Mouse (Mus musculus) CH12.LX (cell line): Measurements from ENCODE around the gene Gne. TPM values are rescaled to one million over a fixed set of nuclear protein-coding genes. Genes with fewer than 3 reads are reported as not detected.

Source experiments
- DNase-seq: peaks from one replicate; pipeline ENCODE4 v3.0.0-alpha.2; 2013; ENCODE audit errors: extremely low read depth
- H3K27ac ChIP-seq: 2 replicates; pipeline ENCODE4 v1.5.1; 2012; ENCODE audit warnings: low read depth, mild to moderate bottlenecking, control low read depth, moderate library complexity; ENCODE audit not compliant: insufficient read depth
- H3K27me3 ChIP-seq: replicated peaks from 2 replicates; pipeline ENCODE3; 2012; ENCODE audit warnings: inconsistent platforms
- H3K36me3 ChIP-seq, 2 experiments: replicated peaks in 1 of 2; 2 replicates each; pipeline versions ENCODE3 to v1.6.1; 2012; ENCODE audit warnings: inconsistent platforms in 1 of 2, low read length in 1 of 2, mild to moderate bottlenecking in 1 of 2, mixed read lengths in 1 of 2, moderate library complexity in 1 of 2; ENCODE audit not compliant: control insufficient read depth in 1 of 2, insufficient read depth in 1 of 2
- H3K4me1 ChIP-seq, 2 experiments: 2 replicates each; pipeline ENCODE4 v1.6.1; 2012; ENCODE audit warnings: inconsistent platforms in 1 of 2, moderate library complexity in 1 of 2; ENCODE audit not compliant: insufficient read depth in 2 of 2, control insufficient read depth in 1 of 2
- H3K4me2 ChIP-seq: 2 replicates; pipeline ENCODE4 v1.6.1; 2012; ENCODE audit warnings: low read depth, mild to moderate bottlenecking, control low read depth; ENCODE audit not compliant: poor library complexity, insufficient read depth, severe bottlenecking
- H3K4me3 ChIP-seq, 3 experiments: fragments of 150-350 bp in 1 of 3; sonication (generic) in 1 of 3; replicated peaks in 1 of 3; 2 replicates each; pipeline versions ENCODE3 to v1.5.1; 2011 to 2012; ENCODE audit warnings: low read depth in 2 of 3, low read length in 2 of 3, mild to moderate bottlenecking in 2 of 3, moderate library complexity in 2 of 3, control low read depth in 1 of 3, improper control_type of control experiment in 1 of 3, inconsistent platforms in 1 of 3, mixed read lengths in 1 of 3; ENCODE audit not compliant: poor library complexity in 1 of 3
- H3K79me2 ChIP-seq: replicated peaks from 2 replicates; pipeline ENCODE4 v1.6.1; 2012; ENCODE audit warnings: mild to moderate bottlenecking, moderate library complexity; ENCODE audit not compliant: control insufficient read depth, poor library complexity, insufficient read depth, severe bottlenecking; ENCODE audit errors: extremely low read depth
- H3K9ac ChIP-seq: 2 replicates; pipeline ENCODE4 v1.6.1; 2012; ENCODE audit warnings: low read depth, mild to moderate bottlenecking, control low read depth, moderate library complexity; ENCODE audit not compliant: insufficient read depth
- H3K9me3 ChIP-seq: replicated peaks from 2 replicates; pipeline ENCODE3; 2012; ENCODE audit warnings: low read length, inconsistent platforms, mixed read lengths
- BHLHE40 ChIP-seq: IDR thresholded peaks from 2 replicates; pipeline ENCODE4 v1.6.1; 2011; ENCODE audit warnings: mild to moderate bottlenecking, low read depth, low read length, improper control_type of control experiment
- CHD1 ChIP-seq: IDR thresholded peaks from 2 replicates; pipeline ENCODE4 v1.6.1; 2012; ENCODE audit warnings: low read depth, low read length, improper control_type of control experiment, inconsistent platforms
- CTCF ChIP-seq, 2 experiments: IDR thresholded peaks in 1 of 2; conservative IDR thresholded peaks in 1 of 2; 2 replicates each; pipeline ENCODE4 v1.5.1; 2011 to 2012; ENCODE audit warnings: low read depth in 2 of 2, low read length in 2 of 2, improper control_type of control experiment in 1 of 2, inconsistent platforms in 1 of 2, mild to moderate bottlenecking in 1 of 2, moderate library complexity in 1 of 2
- E2F4 ChIP-seq: IDR thresholded peaks from 2 replicates; pipeline ENCODE4 v1.6.1; 2011; ENCODE audit warnings: low read depth, low read length, improper control_type of control experiment; ENCODE audit not compliant: insufficient replicate concordance
- ELF1 ChIP-seq: IDR thresholded peaks from 2 replicates; pipeline ENCODE4 v1.6.1; 2014; ENCODE audit warnings: low read depth, mild to moderate bottlenecking, inconsistent platforms, low read length, improper control_type of control experiment
- EP300 ChIP-seq: IDR thresholded peaks from 2 replicates; pipeline ENCODE4 v1.6.1; 2011; ENCODE audit warnings: low read length, improper control_type of control experiment
- GABPA ChIP-seq: IDR thresholded peaks from 2 replicates; pipeline ENCODE4 v1.6.1; 2012; ENCODE audit warnings: low read depth, low read length, improper control_type of control experiment, inconsistent platforms; ENCODE audit not compliant: insufficient replicate concordance
- HCFC1 ChIP-seq: IDR thresholded peaks from 2 replicates; pipeline ENCODE4 v1.6.1; 2012; ENCODE audit warnings: low read depth, mild to moderate bottlenecking, inconsistent platforms, low read length, improper control_type of control experiment
- IRF4 ChIP-seq: IDR thresholded peaks from 2 replicates; pipeline ENCODE4 v1.6.1; 2014; ENCODE audit warnings: low read depth, mild to moderate bottlenecking, inconsistent platforms, low read length, improper control_type of control experiment
- JUN ChIP-seq: IDR thresholded peaks from 2 replicates; pipeline ENCODE4 v1.6.1; 2011; ENCODE audit warnings: low read depth, mild to moderate bottlenecking, low read length, improper control_type of control experiment, moderate library complexity; ENCODE audit not compliant: insufficient read depth
- JUND ChIP-seq: conservative IDR thresholded peaks from 2 replicates; pipeline ENCODE4 v1.6.1; 2011; ENCODE audit warnings: low read depth, low read length, improper control_type of control experiment
- KAT2A ChIP-seq: IDR thresholded peaks from 2 replicates; pipeline ENCODE4 v1.6.1; 2012; ENCODE audit warnings: low read length, improper control_type of control experiment, inconsistent platforms; ENCODE audit not compliant: insufficient replicate concordance
- MAFK ChIP-seq: IDR thresholded peaks from 2 replicates; pipeline ENCODE4 v1.6.1; 2011; ENCODE audit warnings: low read length, improper control_type of control experiment; ENCODE audit not compliant: insufficient replicate concordance
- MAX ChIP-seq: IDR thresholded peaks from 2 replicates; pipeline ENCODE4 v1.6.1; 2011; ENCODE audit warnings: low read length, improper control_type of control experiment
- MAZ ChIP-seq: IDR thresholded peaks from 2 replicates; pipeline ENCODE4 v1.6.1; 2012; ENCODE audit warnings: low read depth, mild to moderate bottlenecking, inconsistent platforms, low read length, improper control_type of control experiment, moderate library complexity
- MXI1 ChIP-seq: IDR thresholded peaks from 2 replicates; pipeline ENCODE4 v1.6.1; 2011; ENCODE audit warnings: mild to moderate bottlenecking, low read depth, low read length, improper control_type of control experiment
- MYC ChIP-seq: IDR thresholded peaks from 2 replicates; pipeline ENCODE4 v1.6.1; 2011; ENCODE audit warnings: low read depth, mild to moderate bottlenecking, improper control_type of control experiment, low read length
- NRF1 ChIP-seq: IDR thresholded peaks from 2 replicates; pipeline ENCODE4 v1.6.1; 2014; ENCODE audit warnings: low read depth, mild to moderate bottlenecking, inconsistent platforms, low read length, improper control_type of control experiment, moderate library complexity
- PAX5 ChIP-seq: IDR thresholded peaks from 2 replicates; pipeline ENCODE4 v1.6.1; 2012; ENCODE audit warnings: low read length, inconsistent platforms, mixed read lengths
- POLR2AphosphoS2 ChIP-seq: IDR thresholded peaks from 2 replicates; pipeline ENCODE4 v1.6.1; 2011; ENCODE audit warnings: low read depth, low read length, improper control_type of control experiment
- RCOR1 ChIP-seq: conservative IDR thresholded peaks from 2 replicates; pipeline ENCODE4 v1.6.1; 2012; ENCODE audit warnings: low read depth, mild to moderate bottlenecking, inconsistent platforms, low read length, improper control_type of control experiment
- SIN3A ChIP-seq: IDR thresholded peaks from 2 replicates; pipeline ENCODE4 v1.6.1; 2012; ENCODE audit warnings: low read length, improper control_type of control experiment, inconsistent platforms
- SMC3 ChIP-seq: IDR thresholded peaks from 2 replicates; pipeline ENCODE4 v1.6.1; 2011; ENCODE audit warnings: low read depth, low read length, improper control_type of control experiment
- UBTF ChIP-seq: IDR thresholded peaks from 2 replicates; pipeline ENCODE4 v1.6.1; 2012; ENCODE audit warnings: low read depth, mild to moderate bottlenecking, inconsistent platforms, low read length, improper control_type of control experiment, moderate library complexity
- USF1 ChIP-seq: IDR thresholded peaks from 2 replicates; pipeline ENCODE4 v1.6.1; 2014; ENCODE audit warnings: low read depth, mild to moderate bottlenecking, inconsistent platforms, low read length, improper control_type of control experiment
- USF2 ChIP-seq: conservative IDR thresholded peaks from 2 replicates; pipeline ENCODE4 v1.6.1; 2011; ENCODE audit warnings: low read depth, low read length, improper control_type of control experiment
- ZC3H11A ChIP-seq: IDR thresholded peaks from 2 replicates; pipeline ENCODE4 v1.6.1; 2012; ENCODE audit warnings: low read depth, mild to moderate bottlenecking, inconsistent platforms, low read length, improper control_type of control experiment
- ZMIZ1 ChIP-seq: IDR thresholded peaks from 2 replicates; pipeline ENCODE4 v1.6.1; 2012; ENCODE audit warnings: low read depth, mild to moderate bottlenecking, inconsistent platforms, low read length, improper control_type of control experiment
- ZNF384 ChIP-seq: IDR thresholded peaks from 2 replicates; pipeline ENCODE4 v1.6.1; 2012; ENCODE audit warnings: low read depth, low read length, improper control_type of control experiment, inconsistent platforms
- dilution Hi-C: fragments of 300-500 bp; cut with MboI; formaldehyde crosslinking; loops from 2 replicates; pipeline ENCODE4 v1.14.3; 2020; ENCODE audit warnings: low sequenced_read_pairs; ENCODE audit not compliant: extremely low pct_unique_long_range_greater_than_20kb, extremely low pct_ligation_motif_present
- in situ Hi-C: fragments of 300-500 bp; cut with MboI; formaldehyde crosslinking; loops from 3 replicates; pipeline ENCODE4 v1.14.3; 2019; ENCODE audit warnings: low sequenced_read_pairs, low pct_ligation_motif_present, low pct_unique_long_range_greater_than_20kb, mixed read lengths
- polyA plus RNA-seq: library from polyadenylated mRNA; unstranded; fragments of >175 nt; gene quantifications from 2 replicates; pipeline ENCODE4 v1.2.1, GENCODE M21; 2012; ENCODE audit warnings: low read depth; ENCODE audit not compliant: insufficient read length
- total RNA-seq, 2 experiments: library from RNA; depleted of rRNA; stranded (reverse); fragments of 300-350 nt in 1 of 2; fragments of >200 nt in 1 of 2; gene quantifications; 2 replicates each; pipeline ENCODE4 v1.2.3; 2012 to 2014

Gne gene
- total and polyA plus RNA-seq, 3 experiments = 34.4 to 37.1 (median 35.3) TPM

DNA sequence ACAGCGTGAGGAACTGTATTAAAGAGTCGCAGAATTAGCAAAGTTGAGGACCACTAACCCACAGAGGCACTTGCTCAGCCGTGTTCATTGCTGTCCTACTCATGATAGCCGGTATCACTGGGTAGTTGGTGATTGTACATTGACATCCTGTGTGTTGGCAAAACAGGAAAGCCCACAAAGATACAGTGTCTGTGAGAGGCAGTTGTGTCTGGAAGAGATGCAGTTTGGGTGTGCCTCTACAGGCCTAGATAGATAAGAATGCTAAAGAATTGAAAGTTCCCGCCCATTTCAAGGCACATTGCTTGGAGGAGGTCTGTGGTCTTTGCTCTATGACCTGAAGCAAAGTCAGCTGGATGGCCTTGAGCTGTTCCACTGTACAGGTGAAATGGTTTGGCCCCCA, 79.9 kb downstream of the Gne start, which contains the start of gene Clta:
Clta (plus strand) TSS at position 327 of the 400 bp plus-strand sequence.
- no peaks in the 10 kb centered on the region for H3K27me3 ChIP-seq
- in situ Hi-C loops (no loop called here), dilution Hi-C loops (no loop called here)
- no peaks in the 10 kb centered on the region for H3K9me3 ChIP-seq
- H3K36me3 ChIP-seq = peaks cover 0 to 15% of the 10 kb centered on the region in 2 experiments
- H3K9ac ChIP-seq = peak within 1 kb of the TSS; percentile 37
- DNase-seq = no peak
- H3K4me2 ChIP-seq = peak within 1 kb of the TSS; percentile 61; the same call in 1 of the 2 replicates
- H3K79me2 ChIP-seq = no peaks in the 10 kb centered on the region
- H3K4me1 ChIP-seq = peaks cover 0 to 13% of the 10 kb centered on the region in 2 experiments; a peak in 2 of 4 replicates
- H3K27ac ChIP-seq = no peak within 1 kb of the TSS
- TF ChIP-seq MYC (no peak), HCFC1 (no peak), IRF4 (no peak), UBTF (no peak), USF1 (no peak), MAX (no peak), USF2 (no peak), NRF1 (no peak), SMC3 (no peak), POLR2AphosphoS2 (no peak), E2F4 (no peak), MXI1 (no peak), GABPA (no peak), ELF1 (no peak), ZNF384 (no peak), EP300 (no peak), BHLHE40 (no peak), JUN (no peak), MAFK (no peak)
- H3K4me3 ChIP-seq = peak within 1 kb of the TSS; percentile 55 to 59 (median 56)

GRCm38 (mm10) chr4:44003622-44004021, 80.4 kb downstream of the Gne start:
- Histone ChIP-seq H3K4me2 (peak overlapping the region; percentile 61; the same call in 1 of the 2 replicates), H3K4me1 (peaks cover 0 to 13% of the 10 kb centered on the region in 2 experiments; a peak in 2 of 4 replicates), H3K9ac (peak overlapping the region; percentile 37), H3K27me3 (no peaks in the 10 kb centered on the region), H3K9me3 (peaks cover 3% of the 10 kb centered on the region), H3K27ac (no peak overlapping the region), H3K4me3 (peak overlapping the region; percentile 55 to 59 (median 56)), H3K79me2 (no peaks in the 10 kb centered on the region), H3K36me3 (peaks cover 0 to 14% of the 10 kb centered on the region in 2 experiments)
- in situ Hi-C loops (no loop called here), dilution Hi-C loops (no loop called here)
- DNase-seq = peak; percentile 70
- peak; percentile 58; the same call in 1 of the 2 replicates for TF ChIP-seq USF2
- TF ChIP-seq CHD1 = no peak
- TF ChIP-seq HCFC1 = peak; percentile 72
- peak; percentile 59; the same call in 1 of the 2 replicates for TF ChIP-seq ZNF384
- TF ChIP-seq EP300 = no peak
- TF ChIP-seq MAZ = no peak
- TF ChIP-seq POLR2AphosphoS2 = peak; percentile 70; the same call in 1 of the 2 replicates
- peak; percentile 82 for TF ChIP-seq ZMIZ1
- TF ChIP-seq JUN = no peak
- TF ChIP-seq CTCF (conservative IDR thresholded peaks at IDR 0.05 in 1 of 2, IDR thresholded peaks at IDR 0.05 in 1 of 2; ENCODE audit: low read depth in 2 of 2, low read length in 2 of 2) = no peak
- TF ChIP-seq SIN3A = peak; percentile 83
- TF ChIP-seq ZC3H11A = no peak
- no peak for TF ChIP-seq IRF4
- TF ChIP-seq NRF1 = 0 out of 2 replicates have a peak, but pooled peaks have one; percentile 27
- 0 out of 2 replicates have a peak, but pooled peaks have one; percentile 58 for TF ChIP-seq KAT2A
- no peak for TF ChIP-seq PAX5
- no peak for TF ChIP-seq GABPA
- TF ChIP-seq UBTF = no peak
- 0 out of 2 replicates have a peak, but pooled peaks have one; percentile 59 for TF ChIP-seq RCOR1
- no peak for TF ChIP-seq MAFK
- TF ChIP-seq MYC = peak; percentile 92
- no peak for TF ChIP-seq SMC3
- TF ChIP-seq USF1 = peak; percentile 67
- no peak for TF ChIP-seq JUND
- TF ChIP-seq E2F4 = 0 out of 2 replicates have a peak, but pooled peaks have one; percentile 21
